Mouse (Mus musculus) adrenal gland, postnatal 14 days (tissue): ENCODE results near the gene Zfp1. TPM values are rescaled to one million over a fixed set of nuclear protein-coding genes. Genes with fewer than 3 reads are reported as not detected.
A peak's percentile ranks its signal among the peaks of the same experiment; 100 is the strongest.

Experiments
- DNase-seq: peaks from one replicate; pipeline ENCODE4 v3.0.0; 2021; ENCODE audit warnings: mixed read lengths
- microRNA-seq, 2 experiments: library from miRNA; unstranded; fragments of <30 nt; microRNA quantifications; one replicate each; pipeline ENCODE4 v1.2.0; 2021
- total RNA-seq: library from RNA; stranded (reverse); gene quantifications from 2 replicates; pipeline ENCODE4 v1.2.3, GENCODE M21; 2021

The Zfp1 gene
- total RNA-seq, 1 experiment from 2014 or later, result 9.2 TPM

- peak; percentile 5 for DNase-seq
Measured at GRCm38 (mm10) chr8:111713817-111714216, 70.6 kb downstream of the Zfp1 start.

GRCm38 (mm10) chr8:111714295-111714694, 71.1 kb downstream of the Zfp1 start:
- DNase-seq, result no peak

- DNase-seq, result peak; percentile 16
Measured at GRCm38 (mm10) chr8:111715514-111715913, 72.3 kb downstream of the Zfp1 start.

DNA sequence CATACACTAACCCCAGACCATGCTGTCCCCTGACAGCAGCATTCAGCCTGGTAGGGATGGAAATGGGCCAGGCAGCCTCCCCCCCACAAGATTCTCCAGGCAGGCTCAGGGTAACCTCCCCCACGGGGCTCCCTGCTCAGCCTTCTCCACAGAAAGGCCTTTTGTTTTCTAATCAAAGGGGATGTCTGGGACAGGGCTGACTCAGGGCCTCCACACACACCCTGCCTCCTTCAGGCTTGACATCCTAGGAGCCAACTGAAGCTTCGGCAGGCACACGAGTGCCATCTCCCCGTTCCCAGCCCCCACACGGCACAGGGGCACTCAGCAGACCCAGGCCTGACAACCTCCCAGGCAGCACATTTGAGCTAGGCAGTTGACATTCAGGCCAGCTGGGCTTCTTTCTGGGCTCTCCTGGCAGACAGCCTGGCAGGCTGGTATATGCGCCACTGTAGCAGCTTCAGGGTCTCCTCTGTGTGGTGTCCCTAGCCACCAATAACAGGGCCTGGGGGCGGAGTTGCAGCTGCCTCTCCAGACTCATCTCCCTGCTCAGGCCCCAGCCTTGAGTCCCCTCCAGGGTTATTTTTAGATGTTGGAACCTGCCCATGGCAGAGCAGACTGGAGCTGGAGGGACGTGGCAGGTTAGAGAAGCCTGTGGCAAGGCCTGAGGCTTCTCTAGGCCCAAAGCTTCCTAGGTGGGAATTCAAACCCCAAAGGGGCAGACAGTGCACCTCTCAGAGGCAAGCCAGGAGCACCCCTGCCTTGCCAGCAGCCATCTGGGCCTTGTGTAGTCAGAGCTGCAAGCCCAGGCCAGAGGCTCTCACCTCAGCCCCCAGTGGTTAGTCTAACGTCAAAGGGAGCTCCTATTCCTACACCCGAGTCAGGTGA, 73.6 kb downstream of the Zfp1 start:
- DNase-seq, result peak; percentile 88

GRCm38 (mm10) chr8:111717488-111717792, 74.2 kb downstream of the Zfp1 start:
- no peak for DNase-seq

GRCm38 (mm10) chr8:111717866-111718265, 74.7 kb downstream of the Zfp1 start:
- DNase-seq, result peak; percentile 44

GRCm38 (mm10) chr8:111718937-111719336, 75.7 kb downstream of the Zfp1 start:
- peak; percentile 3 for DNase-seq

DNA sequence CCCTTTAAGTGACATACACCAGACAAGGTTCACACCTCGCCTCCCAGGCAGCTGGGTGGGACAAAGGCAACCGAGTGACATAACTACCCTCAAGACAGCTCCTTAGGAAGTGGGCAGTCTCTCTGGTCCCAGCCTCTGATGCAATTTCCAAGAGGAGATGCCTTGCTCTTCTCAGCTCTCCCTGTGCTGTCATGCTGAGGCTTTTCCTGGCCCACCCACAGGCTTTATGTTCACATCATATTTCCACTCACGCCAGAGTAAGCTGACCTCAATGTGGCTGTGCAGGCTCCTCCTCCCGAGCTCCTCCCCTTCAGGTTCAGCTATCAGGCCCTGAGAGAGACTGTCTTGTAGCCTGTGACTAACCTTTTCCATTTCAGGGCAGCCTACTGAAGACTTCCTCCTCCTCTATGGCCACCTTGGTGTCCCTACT, 76.9 kb downstream of the Zfp1 start:
- no peak for DNase-seq

Small RNA genes lying within 50 kb of the gene (microRNA-seq; reads per million reads assigned to microRNA genes)
- gene Mir7076, result 0 reads per million in 2 experiments

Other genes starting within 250 kb of the Zfp1 start
- 2.0 and 3.0 TPM in 2 replicates for gene Fa2h, start 249.6 kb upstream of the Zfp1 start, total RNA-seq
- 12.0 and 15.4 TPM in 2 replicates for gene Wdr59, start 121.3 kb upstream of the Zfp1 start, total RNA-seq
- 44.3 and 47.7 TPM in 2 replicates for gene Znrf1, start 107.3 kb upstream of the Zfp1 start, total RNA-seq
- 36.5 and 38.2 TPM in 2 replicates for gene Ldhd, start 13.0 kb upstream of the Zfp1 start, total RNA-seq
- 0.41 TPM in 1 of 2 replicates, not detected in the other for gene Ctrb1, start 47.6 kb downstream of the Zfp1 start, total RNA-seq
- gene Bcar1, start 100.4 kb downstream of the Zfp1 start, total RNA-seq, result 59.6 and 67.1 TPM in 2 replicates
- gene Cfdp1, start 210.9 kb downstream of the Zfp1 start, total RNA-seq, result 82.4 and 83.1 TPM in 2 replicates
- 5.8 and 6.5 TPM in 2 replicates for gene Tmem170, start 233.3 kb downstream of the Zfp1 start, total RNA-seq